Mouse (Mus musculus) E14TG2a.4 (cell line): ENCODE data around the gene Ergic1.

Experiments used
- H3K27me3 ChIP-seq: 2 replicates; pipeline ENCODE4 v1.6.1; 2014; ENCODE audit warnings: low read length, control low read depth; ENCODE audit not compliant: insufficient read depth
- H3K36me3 ChIP-seq: 2 replicates; pipeline ENCODE4 v1.6.1; 2014; ENCODE audit warnings: low read length, control low read depth; ENCODE audit not compliant: insufficient read depth
- H3K4me1 ChIP-seq: replicated peaks from 2 replicates; pipeline ENCODE4 v1.6.1; 2014; ENCODE audit warnings: low read depth, low read length, control low read depth
- H3K4me3 ChIP-seq: replicated peaks from 2 replicates; pipeline ENCODE4 v1.5.1; 2014; ENCODE audit warnings: mild to moderate bottlenecking, low read length
- H3K9me3 ChIP-seq: 2 replicates; pipeline ENCODE4 v1.6.1; 2014; ENCODE audit warnings: low read length, control low read depth
- CTCF ChIP-seq: conservative IDR thresholded peaks from 2 replicates; pipeline ENCODE4 v1.5.1; 2014; ENCODE audit warnings: low read length
- NANOG ChIP-seq: IDR thresholded peaks from 2 replicates; pipeline ENCODE4 v1.6.1; 2014; ENCODE audit warnings: borderline replicate concordance, low read length, mixed read lengths
- POU5F1 ChIP-seq: IDR thresholded peaks from 2 replicates; pipeline ENCODE4 v1.6.1; 2014; ENCODE audit warnings: low read length, borderline replicate concordance

Gene Ergic1

GRCm38 (mm10) chr17:26596168-26596658 lies 34.9 kb downstream of the Ergic1 start:
- H3K27me3 ChIP-seq: no peaks in the 10 kb centered on the region
- peak overlapping the region; percentile 32 for H3K4me3 ChIP-seq
- H3K4me1 ChIP-seq: peaks cover 88% of the 10 kb centered on the region
- no peak for TF ChIP-seq CTCF
- no peak for TF ChIP-seq POU5F1
- H3K9me3 ChIP-seq: no peaks in the 10 kb centered on the region
- peaks cover 47% of the 10 kb centered on the region for H3K36me3 ChIP-seq

- Histone ChIP-seq H3K4me1 (peaks cover 96% of the 10 kb centered on the region), H3K4me3 (peak overlapping the region; percentile 32), H3K27me3 (no peaks in the 10 kb centered on the region), H3K9me3 (no peaks in the 10 kb centered on the region), H3K36me3 (peaks cover 46% of the 10 kb centered on the region)
- TF ChIP-seq POU5F1 (no peak), NANOG (no peak), CTCF (no peak)
These were observed 35.7 kb downstream of the Ergic1 start for GRCm38 (mm10) chr17:26596856-26597481.

DNA sequence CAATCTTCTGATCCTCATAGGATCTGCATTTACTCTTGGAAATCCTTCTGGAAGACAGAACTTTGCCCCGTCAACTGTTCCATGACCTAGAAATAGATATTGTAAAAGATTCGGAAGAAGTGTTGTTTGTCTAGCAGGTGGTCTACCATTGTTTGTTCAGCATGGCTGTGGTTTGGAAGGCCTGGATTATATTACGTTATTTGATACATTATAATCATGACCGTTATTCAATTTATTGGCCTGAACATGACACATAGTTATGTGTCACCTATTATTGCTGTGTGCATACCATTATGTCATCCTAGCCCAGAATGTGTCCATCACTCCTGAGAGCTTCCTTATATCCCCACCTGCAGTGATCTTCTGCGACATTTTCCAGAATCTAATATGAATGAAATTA lies 37.6 kb downstream of the Ergic1 start:
- Histone ChIP-seq H3K36me3 (peaks cover 36% of the 10 kb centered on the region), H3K4me3 (no peak overlapping the region), H3K4me1 (peaks cover 99% of the 10 kb centered on the region), H3K27me3 (no peaks in the 10 kb centered on the region), H3K9me3 (no peaks in the 10 kb centered on the region)
- TF ChIP-seq CTCF: no peak
- no peak for TF ChIP-seq NANOG
- TF ChIP-seq POU5F1: no peak

DNA sequence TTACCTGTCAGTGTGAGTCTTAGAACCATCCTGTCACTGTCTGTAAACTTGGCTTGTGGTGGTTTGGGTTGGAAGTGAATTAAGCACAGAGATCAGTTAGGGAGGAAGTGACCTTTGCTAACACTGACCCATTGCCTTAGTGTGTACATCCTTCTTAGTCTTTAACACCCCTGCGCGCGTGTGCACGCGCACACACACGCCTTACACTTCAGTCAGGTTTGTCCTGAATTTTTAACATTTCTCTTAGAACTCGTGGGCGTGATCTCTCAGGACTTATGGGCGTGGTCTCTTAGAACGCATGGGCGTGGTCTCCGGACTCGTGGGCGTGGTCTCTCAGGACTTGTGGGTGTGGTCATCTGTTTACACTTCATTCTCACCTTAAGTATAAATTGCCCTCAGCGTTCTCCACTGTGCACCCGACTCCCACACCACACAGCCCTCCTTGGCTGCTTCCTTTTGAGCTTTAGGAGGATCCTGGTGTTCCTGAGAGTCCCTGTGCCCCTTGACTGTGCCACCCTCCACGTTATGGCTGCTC lies 39.7 kb downstream of the Ergic1 start:
- Histone ChIP-seq H3K4me1 (peaks cover 98% of the 10 kb centered on the region), H3K4me3 (peak overlapping the region; percentile 57), H3K9me3 (no peaks in the 10 kb centered on the region), H3K36me3 (peaks cover 39% of the 10 kb centered on the region), H3K27me3 (no peaks in the 10 kb centered on the region)
- TF ChIP-seq CTCF (no peak), NANOG (no peak)

GRCm38 (mm10) chr17:26601514-26601913 lies 40.2 kb downstream of the Ergic1 start:
- peaks cover 98% of the 10 kb centered on the region for H3K4me1 ChIP-seq
- peaks cover 45% of the 10 kb centered on the region for H3K36me3 ChIP-seq
- TF ChIP-seq NANOG (no peak), POU5F1 (no peak), CTCF (no peak)
- H3K4me3 ChIP-seq: peak overlapping the region; percentile 57
- H3K27me3 ChIP-seq: no peaks in the 10 kb centered on the region
- H3K9me3 ChIP-seq: no peaks in the 10 kb centered on the region

DNA sequence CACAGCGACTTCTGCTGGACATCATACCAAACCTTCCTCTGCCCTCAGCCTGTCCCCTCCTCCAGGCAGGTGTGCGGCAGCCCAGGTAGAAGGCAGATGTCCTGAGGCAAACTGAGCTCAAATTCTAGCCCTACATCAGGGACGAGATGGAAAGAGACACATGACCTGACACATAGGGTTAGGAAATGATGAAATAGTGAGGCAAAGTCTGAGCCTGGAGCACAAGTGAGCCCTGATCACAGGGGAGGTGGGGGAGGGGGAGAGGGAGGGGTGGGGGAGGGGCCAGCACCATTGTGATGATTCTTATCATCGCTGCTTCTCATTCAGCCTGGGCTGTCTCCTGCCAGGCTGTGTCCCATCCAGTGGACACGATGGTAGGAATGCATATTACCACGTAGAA lies 40.6 kb downstream of the Ergic1 start:
- no peaks in the 10 kb centered on the region for H3K27me3 ChIP-seq
- TF ChIP-seq NANOG (no peak), POU5F1 (no peak), CTCF (no peak)
- H3K4me1 ChIP-seq: peaks cover 95% of the 10 kb centered on the region

GRCm38 (mm10) chr17:26602371-26602885 lies 41.1 kb downstream of the Ergic1 start:
- no peaks in the 10 kb centered on the region for H3K27me3 ChIP-seq
- peaks cover 90% of the 10 kb centered on the region for H3K4me1 ChIP-seq
- TF ChIP-seq CTCF (no peak), POU5F1 (no peak)
- peak overlapping the region; percentile 50 for H3K4me3 ChIP-seq
- no peaks in the 10 kb centered on the region for H3K9me3 ChIP-seq
- peaks cover 54% of the 10 kb centered on the region for H3K36me3 ChIP-seq

More for the DNA sequence above, 40.6 kb downstream of the Ergic1 start:
- peaks cover 49% of the 10 kb centered on the region for H3K36me3 ChIP-seq
- no peaks in the 10 kb centered on the region for H3K9me3 ChIP-seq
- H3K4me3 ChIP-seq: peak overlapping the region; percentile 57

- Histone ChIP-seq H3K4me3 (peak overlapping the region; percentile 50), H3K9me3 (no peaks in the 10 kb centered on the region), H3K27me3 (no peaks in the 10 kb centered on the region), H3K36me3 (peaks cover 60% of the 10 kb centered on the region), H3K4me1 (peaks cover 81% of the 10 kb centered on the region)
- TF ChIP-seq NANOG (peak; percentile 40; the same call in 1 of the 2 replicates), POU5F1 (no peak)
These were observed 42.0 kb downstream of the Ergic1 start for GRCm38 (mm10) chr17:26603311-26603710.
